33 mouse cellular contexts compared by ENCODE assay signal in genomic region chr4:149975291-149975690, GRCm38 (mm10). TPM values are rescaled to one million over a fixed set of nuclear protein-coding genes. Genes with fewer than 3 reads are reported as not detected.
DNase-seq lines count a peak whose midpoint lies in the region; ATAC-seq lines count a peak whose summit lies in the region.
"Had no signal": no experiment of that assay in that cellular context is flagged by ENCODE, and none has a peak within 500 bp of the region (broad histone marks: within the 10 kb centered on the region; RNA-seq: fewer than 3 reads in every experiment).

No protein-coding gene starts in this region.

- no peaks in the 10 kb centered on the region for H3K9me3 ChIP-seq in limb, embryonic 10.5 days (replicated peaks)
- H3K9me3 ChIP-seq: embryonic facial prominence, embryonic 10.5 days; forebrain, embryonic 10.5 days; G1E; heart, embryonic 10.5 days; hindbrain, embryonic 10.5 days; intestine, embryonic 15.5 days; limb, embryonic 12.5 days; lung, embryonic 15.5 days; midbrain, embryonic 15.5 days; neural tube, embryonic 13.5 days had no signal

- peaks cover 42% of the 10 kb centered on the region for H3K4me1 ChIP-seq in limb, embryonic 10.5 days

- H3K27me3 ChIP-seq in limb, embryonic 10.5 days (ENCODE audit: low read depth, poor library complexity, severe bottlenecking) = peaks cover 9% of the 10 kb centered on the region
- H3K27me3 ChIP-seq: CH12.LX; intestine, embryonic 15.5 days; limb, embryonic 12.5 days; lung, embryonic 15.5 days; neural tube, embryonic 13.5 days; Patski had no signal

- ATAC-seq in cerebellum, adult (ENCODE audit: insufficient number of reproducible peaks, low FRiP score, low TSS enrichment) = no peak
- ATAC-seq: forebrain, postnatal 0 days; hindbrain, embryonic 16.5 days; intestine, embryonic 15.5 days; midbrain, embryonic 15.5 days; Patski had no signal

- peak overlapping the region; percentile 53; the same call in 1 of the 2 replicates for H3K27ac ChIP-seq in limb, embryonic 10.5 days
- H3K27ac ChIP-seq: embryonic facial prominence, embryonic 10.5 days; forebrain, embryonic 10.5 days; heart, embryonic 10.5 days; hindbrain, embryonic 10.5 days; intestine, embryonic 15.5 days; limb, embryonic 12.5 days; liver, embryonic 14.5 days; lung, embryonic 15.5 days; midbrain, embryonic 15.5 days; neural tube, embryonic 13.5 days had no signal

- no peaks in the 10 kb centered on the region for H3K36me3 ChIP-seq in limb, embryonic 10.5 days
- H3K36me3 ChIP-seq: embryonic facial prominence, embryonic 10.5 days; forebrain, embryonic 10.5 days; heart, embryonic 10.5 days; hindbrain, embryonic 10.5 days; intestine, embryonic 15.5 days; limb, embryonic 12.5 days; lung, embryonic 15.5 days; midbrain, embryonic 15.5 days; neural tube, embryonic 13.5 days had no signal

- WGBS in limb, embryonic 10.5 days = 63% methylated on average over 8 of the region's 8 CpGs

- DNase-seq in adrenal gland, adult 2 months = peak; percentile 80
- no peak for DNase-seq in adrenal gland, postnatal 4 days (ENCODE audit: low spot score in 2 of 2)
- DNase-seq in 3T3-L1 (ENCODE audit: low read depth, low spot score) = peak; percentile 57
- DNase-seq in adrenal gland, postnatal 10 days = peak; percentile 54
- DNase-seq in limb, embryonic 10.5 days (ENCODE audit: low spot score) = no peak
- DNase-seq in frontal cortex, adult 2 months (ENCODE audit: extremely low spot score in 1 of 2, low spot score in 1 of 2) = no peak
- DNase-seq: cerebellum, adult 11 months; cerebellum, adult 9-11 months; forebrain, postnatal 0 days; kidney, adult 8-10 months; kidney, postnatal 14 days; layer of hippocampus, postnatal 36 days; lung, postnatal 36 days; right cerebral cortex, postnatal 25 days; spleen, adult 18-20 months; thymus, postnatal 25 days had no signal

- no peak overlapping the region for H3K4me3 ChIP-seq in limb, embryonic 10.5 days
- H3K4me3 ChIP-seq: embryonic facial prominence, embryonic 10.5 days; forebrain, embryonic 10.5 days; heart, embryonic 10.5 days; hindbrain, embryonic 10.5 days; intestine, embryonic 15.5 days; limb, embryonic 12.5 days; lung, embryonic 15.5 days; midbrain, embryonic 15.5 days; neural tube, embryonic 13.5 days had no signal

RNA-seq across cellular contexts. Expression of gene Spsb1, which starts 20.4 kb away (rescaled TPM):
- 10 to 100 TPM; 22.2 to 29.5 TPM for total RNA-seq in adrenal gland, adult 2 months (2021)
- 26.3 and 26.9 TPM in 2 replicates for polyA plus RNA-seq in adrenal gland, adult 2 months (2012; rRNA removed)
- total RNA-seq in adrenal gland, postnatal 4 days (2021) = 10 to 100 TPM; 36.9 to 42.0 TPM
- total RNA-seq in adrenal gland, postnatal 10 days (2021) = 10 to 100 TPM; 31.6 TPM
- 13.7 and 18.8 TPM in 2 replicates for polyA plus RNA-seq in limb, embryonic 10.5 days (2016; fragmentation: Nextera tagmentation; extraction: Ambion mirVana)
- polyA plus RNA-seq in frontal cortex, adult 2 months (2012; rRNA removed) = 11.6 and 12.5 TPM in 2 replicates
- total RNA-seq: G1E; granulocyte monocyte progenitor cell, adult 5-6 weeks; megakaryocyte-erythroid progenitor cell, adult 5-6 weeks had no signal

RNA-seq across cellular contexts. Expression of gene H6pd, which starts 33.5 kb away (rescaled TPM):
- total RNA-seq in adrenal gland, adult 2 months (2021) = 100 to 1,000 TPM; 120 to 197 TPM
- polyA plus RNA-seq in adrenal gland, adult 2 months (2012; rRNA removed) = 146 and 154 TPM in 2 replicates
- total RNA-seq in adrenal gland, postnatal 4 days (2021) = 100 to 1,000 TPM; 108 to 120 TPM
- 100 to 1,000 TPM; 102 to 133 TPM for total RNA-seq in adrenal gland, postnatal 10 days (2021)
- polyA plus RNA-seq in limb, embryonic 10.5 days (2016; fragmentation: Nextera tagmentation; extraction: Ambion mirVana) = 4.5 and 5.6 TPM in 2 replicates
- polyA plus RNA-seq in frontal cortex, adult 2 months (2012; rRNA removed) = 4.4 and 5.7 TPM in 2 replicates

Comparison
In these comparisons a context has a peak if more than half of its experiments do, and no peak if none do; other contexts are left out.
1. DNase-seq: peak in adrenal gland, adult 2 months (single experiment), 3T3-L1 (single experiment) and adrenal gland, postnatal 10 days (single experiment); none in adrenal gland, postnatal 4 days (0 of 2), limb, embryonic 10.5 days (single experiment) and frontal cortex, adult 2 months (0 of 2).